Mouse (Mus musculus) lung, postnatal 4 days (tissue): ENCODE measurements around the gene Ctnnd1.

Experiments
- DNase-seq, 2 experiments: peaks; one replicate each; pipeline ENCODE4 v3.0.0; 2021

The Ctnnd1 gene

DNA sequence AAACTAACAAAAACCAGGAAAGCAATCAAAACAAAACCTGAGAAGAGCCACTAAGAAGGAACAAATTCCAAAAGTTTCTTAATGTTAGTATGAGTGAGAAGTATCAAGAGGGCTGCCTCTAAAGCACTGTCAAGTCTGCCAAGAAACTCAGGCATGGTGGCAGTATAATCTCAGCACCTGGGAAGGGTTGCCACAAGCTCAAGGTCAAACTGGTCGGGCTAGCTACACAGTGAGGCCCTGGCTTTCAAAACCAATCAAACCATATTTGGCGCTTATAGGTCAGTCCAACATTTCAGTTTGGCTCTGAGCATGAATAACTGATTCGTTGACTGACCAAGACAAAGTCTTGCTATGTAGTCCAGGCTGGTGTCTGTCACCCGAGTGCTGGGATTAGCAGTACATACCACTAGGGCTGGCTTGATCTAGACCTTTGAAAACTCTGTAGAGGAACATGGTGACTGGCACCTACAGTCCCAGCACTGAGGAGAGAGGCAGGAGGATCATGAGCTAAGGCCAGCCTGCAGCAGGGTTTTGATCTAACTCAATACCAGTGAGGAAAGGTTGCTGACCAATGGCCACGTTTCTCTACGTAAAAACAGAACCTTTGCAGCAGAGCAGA lies 51.2 kb downstream of the Ctnnd1 start:
- no peak for DNase-seq

DNA sequence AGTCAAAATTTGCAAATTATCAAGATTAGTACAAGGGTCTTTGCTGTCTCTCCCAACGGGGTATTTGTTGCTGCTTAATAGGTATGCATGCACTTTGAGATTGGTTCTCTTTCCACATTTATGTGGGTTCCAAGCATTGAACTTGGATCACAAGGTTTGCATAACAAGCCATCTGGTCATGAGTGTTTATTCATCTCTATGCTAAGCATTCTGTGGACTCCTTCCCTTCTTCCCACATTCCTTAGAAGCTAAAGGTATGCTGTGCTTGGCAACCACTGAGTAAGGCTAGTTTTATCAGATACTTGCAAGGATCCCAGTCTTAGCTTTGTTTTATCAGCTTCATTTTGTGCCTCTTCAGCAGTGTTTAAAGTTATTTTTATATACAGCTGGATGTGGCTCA lies 53.4 kb downstream of the Ctnnd1 start:
- no peak for DNase-seq

DNA sequence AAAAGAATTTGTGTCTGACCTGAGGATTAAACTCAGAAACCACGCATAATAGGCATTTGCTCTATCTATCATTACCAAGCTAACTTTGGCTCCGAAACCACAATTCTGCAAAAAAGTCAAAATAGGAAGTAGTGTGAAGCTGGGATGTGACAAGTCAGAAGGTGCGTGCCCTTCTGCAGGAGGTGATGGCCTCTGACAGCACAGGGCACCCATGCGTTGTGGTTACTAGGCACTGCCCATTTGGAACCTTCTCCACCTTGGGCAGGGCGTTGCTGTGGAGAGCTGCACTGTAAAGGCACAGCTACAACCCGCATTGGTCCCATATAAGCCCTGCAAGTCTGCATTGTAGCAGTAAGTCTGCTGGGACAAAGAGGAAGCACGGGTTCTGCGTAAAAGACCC lies 57.8 kb downstream of the Ctnnd1 start:
- DNase-seq, result no peak

DNA sequence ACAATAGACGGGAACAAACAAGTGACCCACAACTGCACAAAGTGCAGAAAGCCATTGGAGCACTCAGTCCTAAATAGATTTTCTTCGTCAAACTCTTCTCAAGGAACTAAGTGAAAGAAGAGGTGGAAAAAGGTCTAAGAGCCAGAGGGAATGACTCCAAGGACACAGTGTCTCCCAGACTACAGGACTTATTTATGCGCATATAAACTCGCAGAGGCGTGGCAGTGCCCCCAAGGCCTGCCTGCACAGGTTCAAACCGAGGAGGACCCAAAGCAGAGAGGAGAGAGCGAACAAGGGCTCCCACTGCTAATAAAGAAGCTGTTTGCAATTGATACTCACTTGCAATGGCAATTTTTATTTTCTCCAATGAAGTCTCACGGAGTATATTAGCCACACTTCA lies 64.9 kb downstream of the Ctnnd1 start:
- DNase-seq, result no peak

DNA sequence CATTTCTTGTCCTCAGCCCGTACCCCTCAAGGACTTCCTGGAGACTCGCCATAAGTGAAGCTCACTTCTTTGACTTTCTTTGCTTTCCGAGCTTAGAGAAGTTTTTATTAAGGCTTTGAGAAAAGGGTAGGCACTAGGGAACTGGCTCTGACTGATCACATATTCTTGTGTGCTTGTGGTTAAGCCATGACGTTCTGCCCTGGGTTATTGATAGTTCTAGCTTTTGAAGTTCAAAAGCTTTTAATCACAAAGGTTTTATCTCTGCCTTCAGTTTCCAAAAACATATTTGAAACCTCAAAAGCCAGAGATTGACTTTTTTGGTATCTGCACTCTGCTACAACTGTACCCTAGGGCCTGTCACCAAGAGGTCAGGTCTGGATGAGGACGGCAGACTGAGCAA lies 68.3 kb downstream of the Ctnnd1 start:
- DNase-seq, result no peak

DNA sequence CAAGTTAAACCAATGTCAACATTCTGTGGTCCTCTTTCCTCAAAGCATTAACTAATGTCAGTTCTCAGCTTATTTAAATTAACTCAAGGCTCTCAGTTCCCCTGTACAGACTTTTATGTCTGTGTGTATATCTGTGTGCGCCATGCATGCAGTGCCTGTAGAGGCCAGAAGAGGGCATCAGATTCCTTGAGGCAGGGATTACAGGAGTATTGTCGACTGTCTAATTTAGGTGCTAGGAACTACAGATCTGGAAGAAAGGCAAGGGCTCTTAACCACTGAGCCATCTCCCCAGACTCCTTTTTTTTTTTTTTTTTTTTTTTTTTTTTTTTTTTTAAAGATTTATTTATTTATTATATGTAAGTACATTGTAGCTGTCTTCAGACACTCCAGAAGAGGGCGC lies 69.4 kb downstream of the Ctnnd1 start:
- DNase-seq, result no peak

DNA sequence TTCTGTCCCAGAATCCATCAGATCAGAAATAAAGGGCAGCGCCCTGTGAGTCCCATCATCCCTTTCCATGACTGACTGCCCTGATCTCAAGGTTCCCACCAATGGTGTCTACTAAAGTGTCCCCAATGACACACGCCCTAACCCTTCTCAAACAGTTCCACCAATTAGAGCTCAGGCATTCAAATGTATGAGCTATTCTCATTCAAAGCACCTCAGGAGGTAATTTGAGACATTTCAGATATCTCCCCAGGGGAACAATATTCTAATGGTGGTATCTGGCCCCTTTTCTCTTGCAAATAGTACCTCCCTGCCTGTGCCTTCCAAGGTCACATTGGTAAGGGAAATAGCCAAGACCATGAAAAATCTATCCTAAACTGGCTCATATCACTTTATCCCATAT lies 71.3 kb downstream of the Ctnnd1 start:
- no peak for DNase-seq

DNA sequence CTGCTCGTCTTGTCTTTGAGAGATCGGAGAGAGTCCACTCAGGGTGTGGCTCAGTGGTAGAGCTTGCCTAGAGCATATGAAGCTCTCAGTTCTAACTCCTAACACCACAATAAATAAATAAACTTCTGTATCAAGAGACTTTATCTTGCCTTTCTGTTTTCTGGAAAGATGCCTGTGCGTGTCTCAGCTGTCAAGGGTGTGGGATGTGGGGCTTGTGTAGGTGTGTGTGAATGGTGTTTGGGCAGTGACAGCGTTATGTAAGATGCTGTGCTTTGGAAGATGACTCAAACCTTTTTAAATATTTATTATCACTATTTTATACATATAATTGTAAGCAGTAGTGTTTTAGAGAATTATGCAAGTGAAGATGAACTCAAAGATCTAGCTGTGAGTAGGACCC lies 76.4 kb downstream of the Ctnnd1 start:
- no peak for DNase-seq

DNA sequence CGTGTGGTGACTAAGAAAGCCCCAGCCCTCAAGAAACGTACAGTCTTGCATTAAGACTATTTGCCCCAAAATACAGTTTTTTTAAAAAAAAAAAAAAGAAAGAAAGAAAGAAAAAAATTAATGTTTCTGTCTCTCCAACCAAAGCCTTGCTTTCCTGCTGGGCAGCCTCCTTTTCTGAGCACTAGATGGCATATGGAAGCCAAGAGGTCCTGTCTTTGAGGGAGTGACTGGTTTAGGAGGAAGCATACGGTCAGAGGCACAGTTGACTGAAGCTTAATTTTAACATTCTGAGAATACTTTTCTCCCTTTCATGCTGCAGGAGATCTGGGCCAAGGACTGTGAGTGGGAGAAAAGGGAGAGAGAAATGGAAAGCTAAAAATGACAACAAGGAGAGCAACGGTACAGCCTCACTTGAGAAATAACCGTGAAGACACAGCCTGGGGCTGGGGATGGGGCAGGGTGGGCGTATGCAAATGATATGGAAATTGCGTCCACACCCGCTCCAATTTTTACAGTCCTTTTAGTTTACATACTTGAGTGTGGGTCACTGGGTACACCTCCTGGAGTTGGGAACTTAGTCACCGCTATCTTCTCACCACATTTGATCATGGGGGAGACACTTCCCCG lies 93.6 kb downstream of the Ctnnd1 start:
- DNase-seq, result peak in 1 of 2 experiments; percentile 25

DNA sequence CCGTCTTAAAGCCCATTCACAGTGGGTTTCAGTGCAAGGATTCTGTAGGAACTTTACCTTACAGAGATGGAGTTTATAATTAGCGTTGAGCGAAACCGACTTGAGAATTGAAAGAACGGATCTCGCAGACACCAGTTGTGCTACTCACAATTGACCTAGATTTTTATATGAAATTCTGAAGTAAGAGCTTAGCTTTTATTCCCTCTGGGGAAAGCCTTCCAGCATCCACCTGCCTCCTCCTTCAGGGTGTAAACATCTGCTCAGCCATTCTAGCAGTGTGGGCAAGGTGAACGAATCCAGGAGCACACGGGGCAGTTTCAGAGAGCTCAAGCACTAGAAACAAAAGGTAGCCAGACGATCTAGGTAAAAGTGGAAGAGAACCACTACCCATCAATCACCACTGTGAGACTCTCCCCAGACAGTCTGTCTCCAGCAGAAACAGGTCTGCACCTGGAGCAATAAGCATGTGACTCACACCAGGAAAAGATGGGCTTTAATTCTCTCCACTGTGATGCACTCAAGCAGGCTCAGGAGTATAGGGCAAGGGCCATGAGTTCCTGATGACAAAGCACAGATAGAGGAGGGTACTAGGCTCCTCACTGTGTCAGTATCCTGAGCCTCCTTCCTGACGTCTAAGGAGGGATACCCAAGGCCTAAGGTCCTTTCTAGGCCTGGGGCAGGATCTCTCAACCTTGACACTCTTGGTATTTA lies 99.0 kb downstream of the Ctnnd1 start:
- DNase-seq, result no peak
